Mouse (Mus musculus) liver, postnatal 0 days (tissue): ENCODE results near the gene Ctsd.

ENCODE experiments used
- CTCF ChIP-seq: sonication (generic); IDR thresholded peaks from 2 replicates; pipeline ENCODE4 v1.5.1; 2016; ENCODE audit warnings: antibody characterized with exemption, low read depth
- EP300 ChIP-seq: IDR thresholded peaks from 2 replicates; pipeline ENCODE4 v1.6.1; 2016; ENCODE audit warnings: antibody characterized with exemption, low read depth, mild to moderate bottlenecking

- TF ChIP-seq EP300 (no peak), CTCF (no peak)
These were observed 43.3 kb upstream of the Ctsd start for GRCm38 (mm10) chr7:142431106-142431505.
